Mouse (Mus musculus) kidney, embryonic 14.5 days (tissue): ENCODE data around the gene F2. TPM values are rescaled to one million over a fixed set of nuclear protein-coding genes. Genes with fewer than 3 reads are reported as not detected.

Source experiments
- polyA plus RNA-seq: library from polyadenylated mRNA; unstranded; fragments of >200 nt; fragmentation: Nextera tagmentation; extraction: Ambion mirVana; gene quantifications from 2 replicates; pipeline ENCODE4 v1.2.1, GENCODE M21; 2014

F2 gene
- polyA plus RNA-seq, 1 experiment from 2014 or later, result not detected

Other genes with a start within 250 kb of the F2 start
- 65.9 and 73.3 TPM in 2 replicates for gene 1110051M20Rik, start 191.7 kb downstream of the F2 start, polyA plus RNA-seq
- 6.5 and 8.0 TPM in 2 replicates for gene Lrp4, start 178.9 kb downstream of the F2 start, polyA plus RNA-seq
- 55.3 and 116 TPM in 2 replicates for gene Ckap5, start 109.7 kb downstream of the F2 start, polyA plus RNA-seq
- gene Zfp408, start 13.4 kb upstream of the F2 start, polyA plus RNA-seq, result 7.4 and 12.5 TPM in 2 replicates
- gene Arhgap1, start 13.4 kb upstream of the F2 start, polyA plus RNA-seq, result 86.9 and 119 TPM in 2 replicates
- gene Atg13, start 74.2 kb upstream of the F2 start, polyA plus RNA-seq, result 18.4 and 26.6 TPM in 2 replicates
- gene Harbi1, start 74.4 kb upstream of the F2 start, polyA plus RNA-seq, result 13.3 and 21.2 TPM in 2 replicates
- 13.3 and 20.3 TPM in 2 replicates for gene Ambra1, start 93.7 kb upstream of the F2 start, polyA plus RNA-seq